Mouse (Mus musculus): ENCODE measurements around the gene Mtfp1. TPM values are rescaled to one million over a fixed set of nuclear protein-coding genes. Genes with fewer than 3 reads are reported as not detected.
"Not testable (repeated sequence)": the region's sequence is repeated elsewhere in the genome, so short reads cannot be mapped to it uniquely, and the experiment has no call there.

The Mtfp1 gene
- 5.6 and 5.9 TPM in 2 replicates for polyA plus RNA-seq (2015; fragmentation: Nextera tagmentation; extraction: Ambion mirVana)

DNA sequence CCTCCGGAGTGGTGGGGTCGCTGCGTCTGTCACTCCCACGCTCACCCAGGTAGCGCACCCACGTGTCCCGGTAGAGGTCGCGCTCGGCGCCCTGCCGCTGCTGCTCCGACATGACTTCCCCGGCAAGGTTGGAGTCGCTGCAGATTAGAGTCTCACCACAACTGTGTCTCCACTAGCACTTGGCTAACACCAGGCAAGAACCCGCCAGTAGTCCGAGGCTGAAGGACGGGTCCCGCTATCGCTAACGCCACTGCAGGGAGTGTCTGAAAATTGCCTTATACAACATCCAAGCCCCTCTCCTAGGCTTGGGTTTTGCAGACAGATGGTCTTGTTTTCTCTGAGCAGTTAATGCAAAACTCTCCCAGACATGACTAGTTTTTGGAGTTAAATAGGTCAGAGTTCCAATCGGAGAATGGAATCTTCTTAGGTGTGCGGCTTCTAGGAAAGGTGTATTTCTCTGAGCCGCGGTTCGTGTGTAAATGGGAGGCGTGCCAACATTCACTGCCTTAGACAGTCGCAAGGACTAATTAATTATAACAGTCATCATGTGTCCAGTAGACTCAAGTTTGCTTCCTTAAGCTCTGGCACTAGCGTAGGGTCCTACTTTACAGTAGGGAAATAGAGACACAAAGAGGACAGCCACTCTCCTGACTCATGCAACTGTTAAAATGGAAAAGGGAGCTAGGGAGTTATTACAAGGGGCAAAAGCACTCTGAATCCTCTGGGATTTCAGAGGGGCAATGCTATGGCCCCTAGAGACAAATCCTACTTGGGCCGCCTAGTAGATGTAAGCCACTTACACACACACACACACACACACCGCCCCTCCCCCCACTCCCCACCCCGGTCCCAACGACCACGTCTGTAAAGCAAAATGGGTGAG is at the start of gene Mtfp1:
Gene Mtfp1, minus strand, starts transcription at position 275 of the 883 bp plus-strand sequence.
- Histone ChIP-seq H3K27me3 (no peaks in the 10 kb centered on the region), H3K4me3 (replicated peaks) (peak within 1 kb of the TSS; percentile 56), H3K9me3 (replicated peaks) (no peaks in the 10 kb centered on the region), H3K9ac (peak within 1 kb of the TSS; percentile 31; the same call in 1 of the 2 replicates), H3K27ac (replicated peaks) (peak within 1 kb of the TSS; percentile 87), H3K36me3 (peaks cover 6% of the 10 kb centered on the region; the same call in 1 of the 2 replicates), H3K4me2 (replicated peaks) (peak within 1 kb of the TSS; percentile 74), H3K4me1 (peaks cover 25% of the 10 kb centered on the region)
- ATAC-seq (ENCODE audit: insufficient number of reproducible peaks, low FRiP score, low TSS enrichment, low read depth) = no peak
- WGBS = 6% methylated on average over 34 of the region's 34 CpGs

DNA sequence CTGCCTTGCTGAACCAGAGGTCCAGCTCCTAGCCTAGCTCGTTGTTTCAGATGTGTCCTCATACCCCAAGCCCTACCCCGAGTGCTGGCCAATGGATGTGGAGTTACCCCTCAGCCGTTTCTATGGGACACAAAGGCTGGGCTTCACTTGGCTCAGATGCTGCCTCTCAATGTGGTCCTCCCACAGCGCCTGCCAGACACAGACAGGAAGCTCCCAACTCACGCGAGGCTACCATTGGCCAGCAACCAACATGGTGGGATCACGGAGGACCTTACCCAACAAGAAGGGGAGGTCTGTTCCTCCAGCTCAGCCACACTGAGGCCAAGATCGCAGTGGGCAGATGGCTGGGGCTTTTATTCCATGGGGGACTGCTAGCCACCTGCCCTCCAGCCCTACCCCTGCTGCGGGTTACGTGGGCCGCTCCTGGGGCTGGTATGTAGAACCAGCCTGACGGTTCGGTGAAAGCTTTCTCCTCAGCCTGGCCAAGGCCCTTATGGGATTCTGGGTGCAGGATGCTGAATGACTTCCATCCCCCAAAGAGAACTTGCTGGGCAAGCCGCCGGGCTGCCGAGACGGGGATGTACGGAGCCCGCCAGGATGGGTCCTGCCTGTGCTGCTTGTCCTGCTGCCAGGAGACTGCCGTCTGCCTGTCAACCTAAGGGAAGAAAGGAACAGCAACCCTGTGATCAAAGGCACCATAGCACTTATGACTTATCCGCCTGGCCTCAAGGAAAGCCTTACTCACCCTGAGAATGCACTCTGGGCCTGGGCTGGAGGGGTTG is 48.2 kb upstream of the Mtfp1 start:
- peaks cover 86% of the 10 kb centered on the region for H3K36me3 ChIP-seq

DNA sequence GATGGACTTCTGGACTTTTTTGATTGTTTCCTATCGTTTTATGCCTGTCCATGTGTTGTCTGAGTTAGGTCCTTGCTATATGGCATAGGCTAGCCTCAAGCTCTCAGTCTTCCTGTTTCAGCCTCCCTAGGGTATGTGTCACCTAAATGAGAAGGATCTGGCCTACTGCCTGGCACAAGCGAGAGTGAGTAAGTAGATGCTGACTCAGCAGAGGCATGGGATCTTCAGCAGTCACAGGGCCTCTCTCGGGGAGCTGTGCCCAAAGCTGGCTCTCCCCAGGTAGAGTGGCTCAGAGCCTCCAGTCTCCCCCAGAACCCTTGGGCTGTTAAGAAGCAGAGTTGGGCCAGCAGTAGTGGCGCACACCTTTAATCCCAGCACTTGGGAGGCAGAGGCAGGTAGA is 47.1 kb upstream of the Mtfp1 start:
- 85% methylated on average over 4 of the region's 4 CpGs for WGBS
- no peaks in the 10 kb centered on the region for H3K9me3 ChIP-seq (replicated peaks)
- H3K36me3 ChIP-seq = peaks cover 75% of the 10 kb centered on the region

More for the DNA sequence above, 48.2 kb upstream of the Mtfp1 start:
- Histone ChIP-seq H3K4me1 (no peaks in the 10 kb centered on the region), H3K4me2 (replicated peaks) (no peak overlapping the region), H3K9ac (no peak overlapping the region), H3K27me3 (no peaks in the 10 kb centered on the region), H3K27ac (replicated peaks) (no peak overlapping the region), H3K4me3 (replicated peaks) (no peak overlapping the region), H3K9me3 (replicated peaks) (no peaks in the 10 kb centered on the region)
- ATAC-seq (ENCODE audit: insufficient number of reproducible peaks, low FRiP score, low TSS enrichment, low read depth) = no peak
- WGBS = 86% methylated on average over 21 of the region's 21 CpGs

DNA sequence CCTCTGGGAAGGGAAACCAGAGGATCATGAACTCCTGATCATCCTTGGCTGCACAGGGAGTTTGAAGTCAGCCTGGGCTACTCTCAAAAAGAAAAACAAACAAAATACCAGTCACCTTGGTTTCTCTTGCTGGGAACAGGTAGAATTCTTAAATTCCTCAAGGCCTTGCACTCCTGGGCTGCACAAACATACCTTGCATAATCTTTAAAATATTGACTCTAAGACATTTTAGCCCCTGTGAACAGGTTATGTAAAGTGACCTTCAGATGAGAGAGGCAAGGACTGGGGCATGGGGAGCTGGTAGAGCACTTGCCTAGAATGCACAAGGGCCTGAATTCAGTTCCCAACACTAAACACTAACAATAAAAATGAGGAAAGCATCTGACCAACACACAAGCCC is 46.3 kb upstream of the Mtfp1 start:
- Histone ChIP-seq H3K36me3 (peaks cover 68% of the 10 kb centered on the region), H3K4me3 (replicated peaks) (no peak overlapping the region), H3K4me2 (replicated peaks) (no peak overlapping the region), H3K27me3 (no peaks in the 10 kb centered on the region), H3K27ac (replicated peaks) (no peak overlapping the region), H3K9me3 (replicated peaks) (no peaks in the 10 kb centered on the region), H3K4me1 (peaks cover 6% of the 10 kb centered on the region), H3K9ac (no peak overlapping the region)
- no peak for ATAC-seq (ENCODE audit: insufficient number of reproducible peaks, low FRiP score, low TSS enrichment, low read depth)

More for the DNA sequence above, 47.1 kb upstream of the Mtfp1 start:
- ATAC-seq (ENCODE audit: insufficient number of reproducible peaks, low FRiP score, low TSS enrichment, low read depth) = no peak
- Histone ChIP-seq H3K4me3 (replicated peaks) (no peak overlapping the region), H3K4me1 (no peaks in the 10 kb centered on the region), H3K27ac (replicated peaks) (no peak overlapping the region), H3K27me3 (no peaks in the 10 kb centered on the region), H3K9ac (no peak overlapping the region), H3K4me2 (replicated peaks) (no peak overlapping the region)

DNA sequence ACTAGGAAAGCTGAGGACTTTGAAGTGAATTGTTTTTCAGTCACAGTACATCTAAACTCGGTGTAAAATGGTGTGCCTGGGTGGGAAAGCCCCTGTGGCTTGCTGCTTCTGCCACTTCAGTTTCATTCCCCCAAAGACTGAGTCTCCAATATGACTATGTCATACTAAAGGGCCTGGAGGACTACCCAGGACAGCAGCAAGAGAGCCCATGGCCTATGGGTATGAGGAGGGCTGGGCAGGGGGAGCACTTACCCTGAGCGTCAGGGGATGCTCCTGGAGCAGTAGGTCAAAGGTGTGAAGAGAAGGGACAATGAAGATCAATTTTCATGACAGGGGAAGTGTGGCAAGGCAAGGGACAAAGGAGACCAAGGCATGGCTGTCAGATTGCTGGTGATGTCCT is 43.7 kb upstream of the Mtfp1 start:
- Histone ChIP-seq H3K27ac (replicated peaks) (no peak overlapping the region), H3K36me3 (peaks cover 55% of the 10 kb centered on the region), H3K4me1 (peaks cover 22% of the 10 kb centered on the region), H3K9ac (no peak overlapping the region), H3K4me2 (replicated peaks) (no peak overlapping the region), H3K27me3 (no peaks in the 10 kb centered on the region), H3K4me3 (replicated peaks) (no peak overlapping the region), H3K9me3 (replicated peaks) (no peaks in the 10 kb centered on the region)
- ATAC-seq (ENCODE audit: insufficient number of reproducible peaks, low FRiP score, low TSS enrichment, low read depth) = no peak
- WGBS = 76% methylated on average over 2 of the region's 2 CpGs

DNA sequence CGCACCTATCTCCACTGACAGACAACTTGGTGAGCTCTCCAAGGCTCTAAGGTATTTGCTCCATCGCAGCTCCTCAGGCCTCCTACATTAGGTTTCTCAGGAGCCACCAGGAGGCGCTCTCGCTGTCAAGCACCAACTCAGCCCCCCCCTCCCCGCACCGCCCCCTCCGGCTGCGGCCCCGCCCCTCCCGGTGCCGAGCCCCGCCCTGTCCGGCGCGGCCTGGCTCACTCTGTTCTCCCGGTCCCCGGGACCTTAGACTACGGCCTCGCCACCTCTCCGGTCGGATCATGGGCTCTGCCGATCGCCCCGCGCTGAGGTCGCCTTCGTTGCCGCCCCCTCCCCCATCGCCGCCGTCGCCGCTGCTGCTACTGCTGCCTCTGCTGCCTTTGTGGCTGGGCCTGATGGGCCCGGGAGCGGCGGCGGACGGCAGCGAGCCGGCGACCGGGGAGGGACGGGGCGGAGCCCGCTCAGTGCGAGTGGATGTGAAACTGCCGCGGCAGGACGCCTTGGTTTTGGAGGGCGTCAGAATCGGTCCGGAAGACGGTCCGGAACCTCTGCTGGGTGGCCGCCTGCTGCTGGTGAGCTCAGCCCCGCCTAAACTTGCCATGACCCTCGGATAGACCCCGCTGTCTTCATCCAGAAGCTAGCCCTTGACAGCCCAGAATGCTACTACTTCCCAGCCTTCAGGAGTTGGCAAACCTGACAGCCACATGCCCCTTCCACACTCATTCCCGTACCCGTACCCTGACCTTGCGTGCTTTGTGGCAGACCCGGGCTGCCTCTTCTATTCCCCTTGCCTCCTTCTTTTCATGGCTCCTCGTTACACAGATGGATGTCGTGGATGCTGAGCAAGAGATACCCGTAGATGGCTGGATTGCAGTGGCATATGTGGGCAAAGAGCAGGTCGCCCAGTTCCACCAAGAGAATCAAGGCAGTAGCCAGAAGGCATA is 40.0 kb upstream of the Mtfp1 start, which contains the start of gene Rnf215:
Gene Rnf215, plus strand, starts transcription at position 217 of the 950 bp plus-strand sequence.
- Histone ChIP-seq H3K9me3 (replicated peaks) (no peaks in the 10 kb centered on the region), H3K4me1 (peaks cover 22% of the 10 kb centered on the region), H3K4me2 (replicated peaks) (peak within 1 kb of the TSS; percentile 67), H3K27ac (replicated peaks) (peak within 1 kb of the TSS; percentile 80), H3K27me3 (no peaks in the 10 kb centered on the region), H3K4me3 (replicated peaks) (peak within 1 kb of the TSS; percentile 85), H3K36me3 (peaks cover 18% of the 10 kb centered on the region), H3K9ac (peak within 1 kb of the TSS; percentile 94)
- peak; percentile 89 for ATAC-seq (ENCODE audit: insufficient number of reproducible peaks, low FRiP score, low TSS enrichment, low read depth)
- WGBS = 2% methylated on average over 65 of the region's 66 CpGs

DNA sequence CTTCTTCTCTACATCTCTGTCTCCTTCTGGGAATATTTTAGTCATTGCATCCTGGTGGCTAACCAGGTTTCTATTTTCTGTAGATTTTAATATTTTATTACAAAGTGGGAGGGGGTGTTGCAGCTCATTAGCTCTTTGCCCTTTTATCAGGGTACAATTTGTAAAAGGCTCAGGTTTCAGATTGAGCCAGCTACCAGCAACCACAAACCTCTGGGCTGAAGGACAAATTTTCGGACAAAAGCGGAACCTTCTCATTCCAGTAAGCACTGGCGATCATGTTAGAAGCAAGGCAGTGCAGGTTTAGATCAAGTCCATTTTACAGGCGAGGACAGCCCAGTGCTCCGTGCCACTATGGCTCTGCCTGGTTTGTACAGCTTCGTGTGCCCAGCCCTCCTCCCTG is 39.2 kb upstream of the Mtfp1 start:
- Histone ChIP-seq H3K4me3 (replicated peaks) (peak overlapping the region; percentile 85; the same call in 1 of the 2 replicates), H3K4me2 (replicated peaks) (0 out of 2 replicates have a peak overlapping the region, but pooled peaks have one; percentile 67), H3K9ac (no peak overlapping the region), H3K36me3 (peaks cover 9% of the 10 kb centered on the region), H3K4me1 (peaks cover 22% of the 10 kb centered on the region), H3K9me3 (replicated peaks) (no peaks in the 10 kb centered on the region), H3K27me3 (no peaks in the 10 kb centered on the region), H3K27ac (replicated peaks) (no peak overlapping the region)
- 56% methylated on average over 6 of the region's 6 CpGs for WGBS
- ATAC-seq (ENCODE audit: insufficient number of reproducible peaks, low FRiP score, low TSS enrichment, low read depth) = no peak

DNA sequence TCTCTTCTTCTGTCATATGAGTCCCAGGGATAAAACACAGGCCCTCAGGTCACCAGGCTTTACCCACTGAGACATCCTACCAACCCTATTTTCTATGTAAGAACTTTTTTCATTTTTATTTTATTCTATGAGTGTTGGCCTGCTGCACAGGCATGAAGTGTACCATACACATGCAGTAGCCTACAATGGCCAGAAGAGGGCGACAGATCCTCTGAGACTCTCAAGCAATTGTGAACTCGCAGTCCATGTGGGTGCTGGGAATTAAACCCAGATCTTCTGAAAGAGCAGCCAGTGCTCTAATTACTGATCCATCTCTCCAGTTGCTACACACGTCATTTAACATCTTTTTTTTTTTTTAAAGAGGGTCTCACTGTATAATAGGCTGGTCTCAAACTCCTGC is 38.2 kb upstream of the Mtfp1 start:
- no peak overlapping the region for H3K4me2 ChIP-seq (replicated peaks)
- ATAC-seq (ENCODE audit: insufficient number of reproducible peaks, low FRiP score, low TSS enrichment, low read depth) = no peak
- no peak overlapping the region for H3K9ac ChIP-seq
- H3K36me3 ChIP-seq = no peaks in the 10 kb centered on the region
- H3K9me3 ChIP-seq (replicated peaks) = no peaks in the 10 kb centered on the region
- H3K4me1 ChIP-seq = peaks cover 22% of the 10 kb centered on the region
- H3K4me3 ChIP-seq (replicated peaks) = no peak overlapping the region
- WGBS = 53% methylated on average over 3 of the region's 3 CpGs
- H3K27me3 ChIP-seq = no peaks in the 10 kb centered on the region
- H3K27ac ChIP-seq (replicated peaks) = no peak overlapping the region

DNA sequence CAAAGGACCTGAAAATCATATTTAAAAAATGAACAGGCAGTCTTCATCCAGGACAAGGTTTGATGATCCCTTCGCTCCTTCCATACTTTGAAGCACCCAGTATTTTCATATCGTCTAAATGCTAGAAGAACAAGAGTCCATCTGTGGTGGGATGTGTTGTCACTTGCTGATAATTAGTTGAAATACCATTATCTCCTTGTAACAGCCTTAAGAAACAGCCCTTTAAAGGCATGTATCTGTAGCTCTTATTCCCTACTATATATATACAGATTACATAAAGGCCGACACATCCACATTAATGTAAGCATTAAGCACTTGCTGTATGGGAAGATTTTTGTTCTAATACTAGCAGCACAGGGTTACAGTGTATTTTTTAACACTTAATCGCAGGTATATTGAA is 33.2 kb upstream of the Mtfp1 start:
- not testable (repeated sequence) for H3K27ac ChIP-seq (replicated peaks); H3K27me3 ChIP-seq; H3K4me2 ChIP-seq (replicated peaks); H3K4me1 ChIP-seq; H3K4me3 ChIP-seq (replicated peaks); ATAC-seq (ENCODE audit: insufficient number of reproducible peaks, low FRiP score, low TSS enrichment, low read depth); H3K9me3 ChIP-seq (replicated peaks); H3K9ac ChIP-seq; H3K36me3 ChIP-seq
- 94% methylated on average over 4 of the region's 4 CpGs for WGBS

DNA sequence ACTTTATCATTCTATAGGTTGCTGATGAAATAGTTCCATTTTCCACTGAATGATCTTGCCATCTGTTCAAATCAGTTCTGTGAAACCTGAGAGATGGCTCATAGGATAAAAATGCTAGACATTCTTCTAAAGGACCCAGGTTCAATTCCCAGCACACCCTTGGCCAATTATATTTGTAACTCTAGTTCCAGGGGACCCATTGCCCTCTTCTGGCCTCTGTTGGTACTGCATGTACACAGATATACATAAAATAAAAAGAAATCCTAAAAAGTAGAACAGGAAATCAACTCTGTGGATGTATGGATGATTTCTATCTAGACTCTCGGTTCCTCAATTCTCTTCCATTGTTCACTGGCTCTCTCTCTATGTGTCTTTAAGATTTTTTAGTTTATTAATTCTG is 31.8 kb upstream of the Mtfp1 start:
- Histone ChIP-seq H3K9ac (no peak overlapping the region), H3K4me2 (replicated peaks) (no peak overlapping the region), H3K27me3 (no peaks in the 10 kb centered on the region), H3K36me3 (no peaks in the 10 kb centered on the region), H3K9me3 (replicated peaks) (no peaks in the 10 kb centered on the region; the same call in 1 of the 2 replicates), H3K4me1 (no peaks in the 10 kb centered on the region), H3K4me3 (replicated peaks) (no peak overlapping the region), H3K27ac (replicated peaks) (no peak overlapping the region)
- WGBS = 77% methylated on average over 1 of the region's 1 CpGs
- no peak for ATAC-seq (ENCODE audit: insufficient number of reproducible peaks, low FRiP score, low TSS enrichment, low read depth)

Measured in embryonic facial prominence, embryonic 15.5 days (tissue).